ENCODE assay signal across 15 mouse cellular contexts in the genomic region with DNA sequence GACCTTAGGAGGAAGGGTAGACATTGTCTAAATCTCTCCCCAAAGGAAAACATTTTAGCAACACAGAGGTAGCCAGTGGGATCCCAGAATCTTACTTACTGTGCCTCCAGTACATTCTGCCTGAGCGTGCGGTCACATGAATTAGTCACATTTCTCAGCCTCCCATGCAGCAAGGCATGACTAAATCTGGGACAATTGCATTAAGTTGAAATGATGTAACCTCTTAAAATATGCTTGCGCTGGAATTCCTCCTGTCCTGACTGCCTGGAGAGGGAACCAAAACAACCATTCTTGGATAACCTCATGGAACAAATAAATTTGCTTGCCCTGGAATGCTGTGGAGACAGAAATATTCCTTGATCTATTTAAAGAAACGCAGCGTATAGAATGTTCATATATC. TPM values are rescaled to one million over a fixed set of nuclear protein-coding genes. Genes with fewer than 3 reads are reported as not detected.
A peak's percentile ranks its signal among the peaks of the same experiment; 100 is the strongest.
DNase-seq lines count a peak whose midpoint lies in the region; ATAC-seq and TF ChIP-seq lines count a peak whose summit lies in the region.
"Had no signal": no experiment of that assay in that cellular context is flagged by ENCODE, and none has a peak within 500 bp of the region (broad histone marks: within the 10 kb centered on the region; RNA-seq: fewer than 3 reads in every experiment).

No protein-coding gene starts in this region.

- ATAC-seq in kidney, postnatal 0 days (replicated peaks; ENCODE audit: low FRiP score, low read depth) = no peak
- ATAC-seq in forebrain, embryonic 13.5 days = no peak
- ATAC-seq: activated CD4-positive, CD25-positive, alpha-beta regulatory T cell, adult 4 months; CD4-positive, CD25-positive, alpha-beta regulatory T cell, adult 4 months; liver, embryonic 12.5 days had no signal

- WGBS in kidney, postnatal 0 days = 72% methylated on average over 5 of the region's 5 CpGs
- 80% methylated on average over 5 of the region's 5 CpGs for WGBS in kidney, adult 2 months
- 93% methylated on average over 5 of the region's 5 CpGs for WGBS in forebrain, embryonic 13.5 days

- no peak overlapping the region for H3K4me3 ChIP-seq in kidney, postnatal 0 days (replicated peaks; ENCODE audit: low read depth, low read length)
- no peak overlapping the region for H3K4me3 ChIP-seq in kidney, adult 2 months (ENCODE audit: insufficient read depth, low read depth, low read length)
- no peak overlapping the region for H3K4me3 ChIP-seq in forebrain, embryonic 13.5 days
- H3K4me3 ChIP-seq: embryonic facial prominence, embryonic 12.5 days; forebrain, embryonic 12.5 days; liver, embryonic 12.5 days; midbrain, embryonic 12.5 days had no signal

- H3K9ac ChIP-seq in kidney, postnatal 0 days (ENCODE audit: low read depth, low read length) = no peak overlapping the region
- H3K9ac ChIP-seq in forebrain, embryonic 13.5 days = no peak overlapping the region
- H3K9ac ChIP-seq: embryonic facial prominence, embryonic 12.5 days; forebrain, embryonic 12.5 days; liver, embryonic 12.5 days; midbrain, embryonic 12.5 days had no signal

- peak; percentile 60 for DNase-seq in kidney, postnatal 0 days (ENCODE audit: low spot score)
- no peak for DNase-seq in kidney, adult 2 months
- peak; percentile 27 to 38 for DNase-seq in right cerebral cortex, adult 2 months (ENCODE audit: low spot score in 2 of 2)
- no peak for DNase-seq in right cerebral cortex, postnatal 4 days
- peak; percentile 18 for DNase-seq in fibroblast of lung, adult 2 months (ENCODE audit: low read depth)
- DNase-seq in cerebellum, postnatal 25 days = no peak
- DNase-seq: cerebellum, postnatal 36 days; lung, postnatal 36 days had no signal

- TF ChIP-seq POLR2A in kidney, adult 2 months (IDR thresholded peaks at IDR 0.05; ENCODE audit: low read depth, low read length) = no peak

- H3K4me1 ChIP-seq in kidney, postnatal 0 days (replicated peaks; ENCODE audit: insufficient read depth, low read length) = no peaks in the 10 kb centered on the region
- no peaks in the 10 kb centered on the region for H3K4me1 ChIP-seq in kidney, adult 2 months (ENCODE audit: control insufficient read depth, insufficient read depth, low read length)
- no peaks in the 10 kb centered on the region for H3K4me1 ChIP-seq in forebrain, embryonic 13.5 days
- H3K4me1 ChIP-seq: forebrain, embryonic 12.5 days; liver, embryonic 12.5 days; midbrain, embryonic 12.5 days had no signal

- no peak overlapping the region for H3K27ac ChIP-seq in kidney, postnatal 0 days
- H3K27ac ChIP-seq in kidney, adult 2 months (ENCODE audit: insufficient read depth, low read depth, low read length) = no peak overlapping the region
- no peak overlapping the region for H3K27ac ChIP-seq in forebrain, embryonic 13.5 days
- H3K27ac ChIP-seq: embryonic facial prominence, embryonic 12.5 days; forebrain, embryonic 12.5 days; liver, embryonic 12.5 days; midbrain, embryonic 12.5 days had no signal

- no peaks in the 10 kb centered on the region for H3K27me3 ChIP-seq in kidney, postnatal 0 days (ENCODE audit: insufficient read depth, low read length)
- H3K27me3 ChIP-seq in kidney, adult 2 months (replicated peaks; ENCODE audit: control insufficient read depth, insufficient read depth, low read length) = no peaks in the 10 kb centered on the region; the same call in 1 of the 2 replicates
- no peaks in the 10 kb centered on the region for H3K27me3 ChIP-seq in forebrain, embryonic 13.5 days
- H3K27me3 ChIP-seq: embryonic facial prominence, embryonic 12.5 days; forebrain, embryonic 12.5 days; liver, embryonic 12.5 days; midbrain, embryonic 12.5 days had no signal

- H3K36me3 ChIP-seq in kidney, postnatal 0 days (ENCODE audit: insufficient read depth, low read length) = no peaks in the 10 kb centered on the region
- H3K36me3 ChIP-seq in kidney, adult 2 months (ENCODE audit: control insufficient read depth, insufficient read depth, low read length) = no peaks in the 10 kb centered on the region
- H3K36me3 ChIP-seq in forebrain, embryonic 13.5 days (ENCODE audit: poor library complexity, severe bottlenecking) = no peaks in the 10 kb centered on the region
- H3K36me3 ChIP-seq: embryonic facial prominence, embryonic 12.5 days; forebrain, embryonic 12.5 days; liver, embryonic 12.5 days; midbrain, embryonic 12.5 days had no signal

- no peak for TF ChIP-seq CTCF in kidney, postnatal 0 days (IDR thresholded peaks at IDR 0.05; ENCODE audit: low read depth)
- TF ChIP-seq CTCF in kidney, adult 2 months (conservative IDR thresholded peaks at IDR 0.05; ENCODE audit: insufficient read depth, insufficient read length, low read depth, low read length) = no peak

- H3K4me2 ChIP-seq in kidney, postnatal 0 days (ENCODE audit: low read length) = no peak overlapping the region
- no peak overlapping the region for H3K4me2 ChIP-seq in forebrain, embryonic 13.5 days
- H3K4me2 ChIP-seq: embryonic facial prominence, embryonic 12.5 days; forebrain, embryonic 12.5 days; liver, embryonic 12.5 days; midbrain, embryonic 12.5 days had no signal

- H3K9me3 ChIP-seq in kidney, postnatal 0 days (replicated peaks; ENCODE audit: low read length) = no peaks in the 10 kb centered on the region
- H3K9me3 ChIP-seq in forebrain, embryonic 13.5 days (replicated peaks) = no peaks in the 10 kb centered on the region
- H3K9me3 ChIP-seq: embryonic facial prominence, embryonic 12.5 days; forebrain, embryonic 12.5 days; liver, embryonic 12.5 days; midbrain, embryonic 12.5 days had no signal

RNA-seq across cellular contexts. Expression of a gene that starts 33.2 kb away (rescaled TPM):
- polyA plus RNA-seq in kidney, postnatal 0 days (2015; fragmentation: Nextera tagmentation; extraction: Ambion mirVana) = 31.8 and 38.1 TPM in 2 replicates
- 20.1 and 26.2 TPM in 2 replicates for polyA plus RNA-seq in kidney, adult 2 months (2012; rRNA removed)
- polyA plus RNA-seq in forebrain, embryonic 13.5 days (2015; fragmentation: Nextera tagmentation; extraction: Ambion mirVana) = 44.8 and 51.6 TPM in 2 replicates

Comparison
In these comparisons a context has a peak if more than half of its experiments do, and no peak if none do; other contexts are left out.
1. DNase-seq: peak in kidney, postnatal 0 days (single experiment), right cerebral cortex, adult 2 months (2 of 2) and fibroblast of lung, adult 2 months (single experiment); none in kidney, adult 2 months (single experiment), right cerebral cortex, postnatal 4 days (single experiment) and cerebellum, postnatal 25 days (0 of 2).